Mouse (Mus musculus): ENCODE results near the gene Bdh1. TPM values are rescaled to one million over a fixed set of nuclear protein-coding genes. Genes with fewer than 3 reads are reported as not detected.

Gene Bdh1
- total and polyA plus RNA-seq, 3 experiments: 61.3 to 159 (median 134) TPM

GRCm38 (mm10) chr16:31413777-31414176 is 8.3 kb upstream of the Bdh1 start:
- TF ChIP-seq EP300 (IDR thresholded peaks at IDR 0.05; ENCODE audit: insufficient read depth, low read depth, low read length): no peak
- no peak for TF ChIP-seq CTCF (IDR thresholded peaks at IDR 0.05)
- TF ChIP-seq POLR2A (IDR thresholded peaks at IDR 0.05; ENCODE audit: insufficient read depth, low read depth, low read length): no peak
- WGBS: 72% methylated on average over 3 of the region's 3 CpGs

GRCm38 (mm10) chr16:31415885-31416450 is 6.1 kb upstream of the Bdh1 start:
- intact Hi-C loops (cut with DNase I): no loop called here
- WGBS: 45% methylated on average over 9 of the region's 9 CpGs

More at GRCm38 (mm10) chr16:31413777-31414176, 8.3 kb upstream of the Bdh1 start:
- H3K4me3 ChIP-seq: no peak overlapping the region
- H3K4me1 ChIP-seq (ENCODE audit: control insufficient read depth, insufficient read depth, low read length): no peaks in the 10 kb centered on the region; the same call in 1 of the 2 replicates
- H3K79me2 ChIP-seq (replicated peaks; ENCODE audit: control insufficient read depth, insufficient read depth, low read length): no peaks in the 10 kb centered on the region
- intact Hi-C loops (cut with DNase I): no loop called here
- H3K36me3 ChIP-seq (ENCODE audit: control insufficient read depth, insufficient read depth, low read length): no peaks in the 10 kb centered on the region
- H3K27me3 ChIP-seq (ENCODE audit: control insufficient read depth, insufficient read depth, low read length): no peaks in the 10 kb centered on the region
- H3K27ac ChIP-seq: no peak overlapping the region
- H3K9ac ChIP-seq (ENCODE audit: low read depth, low read length): no peak overlapping the region
- DNase-seq: no peak

GRCm38 (mm10) chr16:31418704-31419103 is 3.4 kb upstream of the Bdh1 start:
- intact Hi-C loops (cut with DNase I): no loop called here
- WGBS: 56% methylated on average over 3 of the region's 3 CpGs

More at GRCm38 (mm10) chr16:31415885-31416450, 6.1 kb upstream of the Bdh1 start:
- Histone ChIP-seq H3K79me2 (replicated peaks; ENCODE audit: control insufficient read depth, insufficient read depth, low read length) (no peaks in the 10 kb centered on the region), H3K4me1 (ENCODE audit: control insufficient read depth, insufficient read depth, low read length) (no peaks in the 10 kb centered on the region; the same call in 1 of the 2 replicates), H3K27ac (no peak overlapping the region), H3K4me3 (no peak overlapping the region), H3K36me3 (ENCODE audit: control insufficient read depth, insufficient read depth, low read length) (no peaks in the 10 kb centered on the region), H3K9ac (ENCODE audit: low read depth, low read length) (no peak overlapping the region), H3K27me3 (ENCODE audit: control insufficient read depth, insufficient read depth, low read length) (no peaks in the 10 kb centered on the region)
- TF ChIP-seq EP300 (IDR thresholded peaks at IDR 0.05; ENCODE audit: insufficient read depth, low read depth, low read length): no peak
- no peak for TF ChIP-seq CTCF (IDR thresholded peaks at IDR 0.05)
- TF ChIP-seq POLR2A (IDR thresholded peaks at IDR 0.05; ENCODE audit: insufficient read depth, low read depth, low read length): no peak
- DNase-seq: no peak

GRCm38 (mm10) chr16:31419457-31419856 is 2.6 kb upstream of the Bdh1 start:
- H3K36me3 ChIP-seq (ENCODE audit: control insufficient read depth, insufficient read depth, low read length): no peaks in the 10 kb centered on the region
- TF ChIP-seq CTCF (IDR thresholded peaks at IDR 0.05): no peak
- TF ChIP-seq EP300 (IDR thresholded peaks at IDR 0.05; ENCODE audit: insufficient read depth, low read depth, low read length): no peak
- no peak for TF ChIP-seq POLR2A (IDR thresholded peaks at IDR 0.05; ENCODE audit: insufficient read depth, low read depth, low read length)

More at GRCm38 (mm10) chr16:31418704-31419103, 3.4 kb upstream of the Bdh1 start:
- Histone ChIP-seq H3K4me1 (ENCODE audit: control insufficient read depth, insufficient read depth, low read length) (no peaks in the 10 kb centered on the region), H3K9ac (ENCODE audit: low read depth, low read length) (no peak overlapping the region), H3K79me2 (replicated peaks; ENCODE audit: control insufficient read depth, insufficient read depth, low read length) (no peaks in the 10 kb centered on the region), H3K4me3 (no peak overlapping the region), H3K27ac (no peak overlapping the region), H3K36me3 (ENCODE audit: control insufficient read depth, insufficient read depth, low read length) (no peaks in the 10 kb centered on the region), H3K27me3 (ENCODE audit: control insufficient read depth, insufficient read depth, low read length) (no peaks in the 10 kb centered on the region)
- TF ChIP-seq EP300 (IDR thresholded peaks at IDR 0.05; ENCODE audit: insufficient read depth, low read depth, low read length) (no peak), CTCF (IDR thresholded peaks at IDR 0.05) (no peak), POLR2A (IDR thresholded peaks at IDR 0.05; ENCODE audit: insufficient read depth, low read depth, low read length) (no peak)
- DNase-seq: no peak

GRCm38 (mm10) chr16:31422722-31423121 is 642 bp downstream of the Bdh1 start:
- no peak for DNase-seq
- Histone ChIP-seq H3K79me2 (replicated peaks; ENCODE audit: control insufficient read depth, insufficient read depth, low read length) (no peaks in the 10 kb centered on the region), H3K9ac (ENCODE audit: low read depth, low read length) (no peak overlapping the region), H3K4me1 (ENCODE audit: control insufficient read depth, insufficient read depth, low read length) (no peaks in the 10 kb centered on the region), H3K36me3 (ENCODE audit: control insufficient read depth, insufficient read depth, low read length) (no peaks in the 10 kb centered on the region), H3K27me3 (ENCODE audit: control insufficient read depth, insufficient read depth, low read length) (0 out of 2 replicates have a peak, but pooled peaks cover 1% of the 10 kb centered on the region), H3K4me3 (no peak overlapping the region), H3K27ac (no peak overlapping the region)
- TF ChIP-seq EP300 (IDR thresholded peaks at IDR 0.05; ENCODE audit: insufficient read depth, low read depth, low read length) (no peak), CTCF (IDR thresholded peaks at IDR 0.05) (no peak), POLR2A (IDR thresholded peaks at IDR 0.05; ENCODE audit: insufficient read depth, low read depth, low read length) (no peak)
- WGBS: 69% methylated on average over 1 of the region's 1 CpGs
- intact Hi-C loops (cut with DNase I): no loop called here

More at GRCm38 (mm10) chr16:31419457-31419856, 2.6 kb upstream of the Bdh1 start:
- DNase-seq: no peak
- Histone ChIP-seq H3K27me3 (ENCODE audit: control insufficient read depth, insufficient read depth, low read length) (no peaks in the 10 kb centered on the region), H3K79me2 (replicated peaks; ENCODE audit: control insufficient read depth, insufficient read depth, low read length) (no peaks in the 10 kb centered on the region), H3K4me1 (ENCODE audit: control insufficient read depth, insufficient read depth, low read length) (no peaks in the 10 kb centered on the region), H3K27ac (no peak overlapping the region), H3K9ac (ENCODE audit: low read depth, low read length) (no peak overlapping the region), H3K4me3 (no peak overlapping the region)
- intact Hi-C loops (cut with DNase I): no loop called here
- 53% methylated on average over 5 of the region's 5 CpGs for WGBS

- no peak overlapping the region for H3K4me3 ChIP-seq
- intact Hi-C loops (cut with DNase I): no loop called here
- no peak overlapping the region for H3K27ac ChIP-seq
- no peaks in the 10 kb centered on the region for H3K4me1 ChIP-seq (ENCODE audit: control insufficient read depth, insufficient read depth, low read length)
- no peaks in the 10 kb centered on the region for H3K79me2 ChIP-seq (replicated peaks; ENCODE audit: control insufficient read depth, insufficient read depth, low read length)
- no peaks in the 10 kb centered on the region for H3K36me3 ChIP-seq (ENCODE audit: control insufficient read depth, insufficient read depth, low read length)
- no peak for DNase-seq
- TF ChIP-seq EP300 (IDR thresholded peaks at IDR 0.05; ENCODE audit: insufficient read depth, low read depth, low read length) (no peak), CTCF (IDR thresholded peaks at IDR 0.05) (no peak)
- H3K27me3 ChIP-seq (ENCODE audit: control insufficient read depth, insufficient read depth, low read length): peaks cover 2% of the 10 kb centered on the region; the same call in 1 of the 2 replicates
- no peak overlapping the region for H3K9ac ChIP-seq (ENCODE audit: low read depth, low read length)
- 89% methylated on average over 4 of the region's 4 CpGs for WGBS
Observed at GRCm38 (mm10) chr16:31423368-31423767, 1.3 kb downstream of the Bdh1 start.
